ENCODE assay signal across 23 mouse cellular contexts in the genomic region with DNA sequence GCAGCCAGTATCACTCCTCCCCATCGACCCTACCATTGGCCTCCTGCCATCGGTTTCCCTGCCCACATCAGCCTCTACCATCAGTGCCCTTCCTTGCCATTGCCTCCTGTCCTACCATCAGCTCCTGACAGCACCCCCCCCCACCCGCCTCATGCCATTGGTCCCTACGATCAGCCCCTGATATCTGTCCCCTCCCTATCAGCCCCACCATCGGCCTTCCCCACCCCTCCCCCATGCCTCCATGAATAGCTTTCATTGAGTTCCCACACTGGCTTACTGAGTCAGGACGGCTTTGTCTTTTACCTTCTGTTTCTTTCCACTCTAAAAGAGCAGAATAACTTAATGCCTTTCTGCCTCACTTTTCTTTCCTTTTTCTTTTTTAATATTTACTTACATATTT.
DNase-seq lines count a peak whose midpoint lies in the region; ATAC-seq and TF ChIP-seq lines count a peak whose summit lies in the region.
"Had no signal": no experiment of that assay in that cellular context is flagged by ENCODE, and none has a peak within 500 bp of the region (broad histone marks: within the 10 kb centered on the region; RNA-seq: fewer than 3 reads in every experiment).

No protein-coding gene starts in this region.

- no peak for DNase-seq in gastrocnemius, adult 2 months
- DNase-seq in gastrocnemius, postnatal 25 days: no peak
- DNase-seq in midbrain, embryonic 10.5 days (ENCODE audit: low spot score): no peak
- no peak for DNase-seq in midbrain, embryonic 14.5 days
- peak; percentile 10 for DNase-seq in brain, adult 2 months (ENCODE audit: low read depth, low spot score)
- peak; percentile 30 for DNase-seq in retina, embryonic 14.5 days (ENCODE audit: low spot score)
- DNase-seq in layer of hippocampus, adult 8-10 months (ENCODE audit: low spot score in 2 of 2): no peak
- DNase-seq: adrenal gland, adult 8-10 months; cerebellum, adult 18-20 months; forebrain, postnatal 0 days; gastrocnemius, postnatal 14 days; kidney, adult 8-10 months; kidney, postnatal 10 days; thymus, adult 2 months; thymus, postnatal 36 days had no signal

- intact Hi-C loops in gastrocnemius, adult 2 months (cut with DNase I): no loop called here

- no peak overlapping the region for H3K9ac ChIP-seq in midbrain, embryonic 14.5 days (replicated peaks; ENCODE audit: low read length)
- H3K9ac ChIP-seq: forebrain, postnatal 0 days; limb, embryonic 13.5 days; lung, embryonic 15.5 days; midbrain, embryonic 13.5 days had no signal

- no peak for ATAC-seq in midbrain, embryonic 14.5 days (ENCODE audit: low FRiP score, low TSS enrichment)
- ATAC-seq: activated CD4-positive, CD25-positive, alpha-beta regulatory T cell, adult 4 months; CD4-positive, CD25-positive, alpha-beta regulatory T cell, adult 4 months; forebrain, postnatal 0 days; intestine, embryonic 16.5 days; midbrain, embryonic 13.5 days had no signal

- 72% methylated on average over 6 of the region's 6 CpGs for WGBS in midbrain, embryonic 10.5 days
- 61% methylated on average over 6 of the region's 6 CpGs for WGBS in midbrain, embryonic 14.5 days

- H3K27me3 ChIP-seq in midbrain, embryonic 10.5 days (ENCODE audit: low read depth, poor library complexity, severe bottlenecking): no peaks in the 10 kb centered on the region
- no peaks in the 10 kb centered on the region for H3K27me3 ChIP-seq in midbrain, embryonic 14.5 days (ENCODE audit: control insufficient read depth, insufficient read depth, low read length)
- H3K27me3 ChIP-seq: limb, embryonic 13.5 days; lung, embryonic 15.5 days; midbrain, embryonic 13.5 days had no signal

- H3K9me3 ChIP-seq in midbrain, embryonic 10.5 days (replicated peaks): no peaks in the 10 kb centered on the region
- H3K9me3 ChIP-seq in midbrain, embryonic 14.5 days (ENCODE audit: control insufficient read depth, low read length): no peaks in the 10 kb centered on the region
- H3K9me3 ChIP-seq: limb, embryonic 13.5 days; lung, embryonic 15.5 days; midbrain, embryonic 13.5 days had no signal

- no peaks in the 10 kb centered on the region for H3K36me3 ChIP-seq in midbrain, embryonic 10.5 days
- no peaks in the 10 kb centered on the region for H3K36me3 ChIP-seq in midbrain, embryonic 14.5 days (ENCODE audit: control insufficient read depth, insufficient read depth, low read length)
- H3K36me3 ChIP-seq: limb, embryonic 13.5 days; lung, embryonic 15.5 days; midbrain, embryonic 13.5 days had no signal

- no peak overlapping the region for H3K4me3 ChIP-seq in gastrocnemius, adult 2 months
- H3K4me3 ChIP-seq in midbrain, embryonic 10.5 days: no peak overlapping the region
- H3K4me3 ChIP-seq in midbrain, embryonic 14.5 days (replicated peaks; ENCODE audit: low read depth, low read length): no peak overlapping the region
- H3K4me3 ChIP-seq: limb, embryonic 13.5 days; lung, embryonic 15.5 days; midbrain, embryonic 13.5 days had no signal

- peaks cover 7% of the 10 kb centered on the region; the same call in 1 of the 2 replicates for H3K4me1 ChIP-seq in midbrain, embryonic 10.5 days
- H3K4me1 ChIP-seq in midbrain, embryonic 14.5 days (ENCODE audit: control insufficient read depth, insufficient read depth, low read length): no peaks in the 10 kb centered on the region
- H3K4me1 ChIP-seq: lung, embryonic 15.5 days had no signal

- no peak for TF ChIP-seq CTCF in gastrocnemius, adult 2 months (IDR thresholded peaks at IDR 0.05)

- H3K4me2 ChIP-seq in midbrain, embryonic 14.5 days (ENCODE audit: low read length): no peak overlapping the region
- H3K4me2 ChIP-seq: heart, embryonic 11.5 days; limb, embryonic 13.5 days; liver, embryonic 11.5 days; lung, embryonic 15.5 days; midbrain, embryonic 13.5 days had no signal

- peak overlapping the region; percentile 56; the same call in 1 of the 2 replicates for H3K27ac ChIP-seq in gastrocnemius, adult 2 months
- H3K27ac ChIP-seq in midbrain, embryonic 10.5 days (replicated peaks): peak overlapping the region; percentile 17; the same call in 1 of the 2 replicates
- H3K27ac ChIP-seq in midbrain, embryonic 14.5 days (replicated peaks; ENCODE audit: low read depth, low read length): no peak overlapping the region
- H3K27ac ChIP-seq: limb, embryonic 13.5 days; lung, embryonic 15.5 days; midbrain, embryonic 13.5 days had no signal

Comparison
In these comparisons a context has a peak if more than half of its experiments do, and no peak if none do; other contexts are left out.
1. DNase-seq: peak in brain, adult 2 months (single experiment) and retina, embryonic 14.5 days (single experiment); none in gastrocnemius, adult 2 months (single experiment), gastrocnemius, postnatal 25 days (single experiment), midbrain, embryonic 10.5 days (single experiment), midbrain, embryonic 14.5 days (single experiment) and layer of hippocampus, adult 8-10 months (0 of 2).